Mouse (Mus musculus): ENCODE results near the gene Hmcn1. TPM values are rescaled to one million over a fixed set of nuclear protein-coding genes. Genes with fewer than 3 reads are reported as not detected.

Gene Hmcn1
- polyA plus RNA-seq, 1 experiment from 2014 or later: 2.0 TPM

- Histone ChIP-seq H3K27me3 (ENCODE audit: control insufficient read depth, insufficient read depth, low read depth, low read length) (no peaks in the 10 kb centered on the region), H3K9me3 (replicated peaks; ENCODE audit: control insufficient read depth, low read length, poor library complexity, severe bottlenecking) (no peaks in the 10 kb centered on the region), H3K4me2 (ENCODE audit: low read length) (no peak overlapping the region), H3K27ac (ENCODE audit: low read length) (no peak overlapping the region), H3K36me3 (ENCODE audit: control insufficient read depth, insufficient read depth, low read length) (no peaks in the 10 kb centered on the region), H3K4me1 (ENCODE audit: control insufficient read depth, insufficient read depth, low read length) (0 out of 2 replicates have a peak, but pooled peaks cover 4% of the 10 kb centered on the region), H3K4me3 (ENCODE audit: low read depth, low read length) (no peak overlapping the region), H3K9ac (ENCODE audit: low read depth, low read length) (no peak overlapping the region)
- 92% methylated on average over 2 of the region's 2 CpGs for WGBS
- no peak for ATAC-seq
Measured at GRCm38 (mm10) chr1:150584477-150584876, 408.8 kb downstream of the Hmcn1 start.

DNA sequence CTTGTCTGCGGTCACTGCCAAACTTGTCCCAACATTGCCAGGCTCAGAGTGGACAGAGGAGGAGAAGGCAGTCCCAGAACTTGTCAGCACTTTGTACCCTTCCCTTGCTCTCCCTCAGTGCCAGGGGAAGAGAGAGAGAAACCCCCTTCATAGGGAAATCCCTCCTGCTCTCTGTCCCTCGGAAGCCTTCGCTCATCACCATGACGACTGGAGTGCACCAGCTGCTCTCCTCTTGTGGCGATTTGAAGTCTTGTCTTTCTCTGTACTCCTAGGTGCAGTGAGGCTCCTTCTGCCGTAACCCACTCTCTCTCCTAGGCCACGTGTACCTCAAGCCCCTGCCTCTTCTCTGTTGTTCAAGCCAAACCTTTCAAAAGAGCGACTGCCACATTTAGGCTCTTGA, 409.5 kb downstream of the Hmcn1 start:
- WGBS: 25% methylated on average over 8 of the region's 8 CpGs
- ATAC-seq: peak; percentile 60; the same call in 1 of the 2 replicates
- Histone ChIP-seq H3K9ac (ENCODE audit: low read depth, low read length) (no peak overlapping the region), H3K4me2 (ENCODE audit: low read length) (no peak overlapping the region), H3K27ac (ENCODE audit: low read length) (no peak overlapping the region), H3K4me3 (ENCODE audit: low read depth, low read length) (no peak overlapping the region), H3K36me3 (ENCODE audit: control insufficient read depth, insufficient read depth, low read length) (no peaks in the 10 kb centered on the region), H3K27me3 (ENCODE audit: control insufficient read depth, insufficient read depth, low read depth, low read length) (no peaks in the 10 kb centered on the region), H3K9me3 (replicated peaks; ENCODE audit: control insufficient read depth, low read length, poor library complexity, severe bottlenecking) (no peaks in the 10 kb centered on the region), H3K4me1 (ENCODE audit: control insufficient read depth, insufficient read depth, low read length) (0 out of 2 replicates have a peak, but pooled peaks cover 4% of the 10 kb centered on the region)

DNA sequence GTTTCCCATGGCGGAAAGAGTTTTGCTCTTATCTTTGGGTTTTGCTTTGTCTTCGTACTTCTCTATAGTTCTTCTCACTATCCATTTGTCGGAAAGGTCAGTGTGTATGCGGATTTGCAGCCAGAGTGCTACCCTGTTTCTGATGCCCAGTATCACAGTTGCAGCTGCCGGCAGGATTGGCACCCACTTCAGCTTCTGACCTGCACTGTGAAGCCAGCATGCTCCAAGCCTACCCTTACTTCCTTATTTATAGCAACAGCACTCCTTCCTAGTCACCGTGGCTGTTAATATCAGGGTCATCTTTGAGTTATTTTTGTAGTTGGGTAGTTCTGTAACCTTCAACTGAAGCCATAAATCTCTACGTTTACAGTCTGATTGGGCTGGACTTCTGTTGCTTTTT, 412.7 kb downstream of the Hmcn1 start:
- H3K27ac ChIP-seq (ENCODE audit: low read length): no peak overlapping the region

GRCm38 (mm10) chr1:150573407-150573806, 419.8 kb downstream of the Hmcn1 start:
- Histone ChIP-seq H3K27ac (ENCODE audit: low read length) (no peak overlapping the region), H3K9ac (ENCODE audit: low read depth, low read length) (no peak overlapping the region), H3K27me3 (ENCODE audit: control insufficient read depth, insufficient read depth, low read depth, low read length) (no peaks in the 10 kb centered on the region; the same call in 1 of the 2 replicates), H3K4me3 (ENCODE audit: low read depth, low read length) (no peak overlapping the region), H3K9me3 (replicated peaks; ENCODE audit: control insufficient read depth, low read length, poor library complexity, severe bottlenecking) (no peaks in the 10 kb centered on the region), H3K4me2 (ENCODE audit: low read length) (no peak overlapping the region), H3K4me1 (ENCODE audit: control insufficient read depth, insufficient read depth, low read length) (no peaks in the 10 kb centered on the region), H3K36me3 (ENCODE audit: control insufficient read depth, insufficient read depth, low read length) (no peaks in the 10 kb centered on the region)
- ATAC-seq: no peak
- 96% methylated on average over 8 of the region's 8 CpGs for WGBS

More for the DNA sequence above, 412.7 kb downstream of the Hmcn1 start:
- H3K9me3 ChIP-seq (replicated peaks; ENCODE audit: control insufficient read depth, low read length, poor library complexity, severe bottlenecking): no peaks in the 10 kb centered on the region
- H3K27me3 ChIP-seq (ENCODE audit: control insufficient read depth, insufficient read depth, low read depth, low read length): no peaks in the 10 kb centered on the region; the same call in 1 of the 2 replicates
- no peak overlapping the region for H3K4me2 ChIP-seq (ENCODE audit: low read length)
- no peak overlapping the region for H3K4me3 ChIP-seq (ENCODE audit: low read depth, low read length)
- H3K36me3 ChIP-seq (ENCODE audit: control insufficient read depth, insufficient read depth, low read length): no peaks in the 10 kb centered on the region
- WGBS: 91% methylated on average over 7 of the region's 7 CpGs
- no peak overlapping the region for H3K9ac ChIP-seq (ENCODE audit: low read depth, low read length)
- no peak for ATAC-seq
- H3K4me1 ChIP-seq (ENCODE audit: control insufficient read depth, insufficient read depth, low read length): 0 out of 2 replicates have a peak, but pooled peaks cover 4% of the 10 kb centered on the region

DNA sequence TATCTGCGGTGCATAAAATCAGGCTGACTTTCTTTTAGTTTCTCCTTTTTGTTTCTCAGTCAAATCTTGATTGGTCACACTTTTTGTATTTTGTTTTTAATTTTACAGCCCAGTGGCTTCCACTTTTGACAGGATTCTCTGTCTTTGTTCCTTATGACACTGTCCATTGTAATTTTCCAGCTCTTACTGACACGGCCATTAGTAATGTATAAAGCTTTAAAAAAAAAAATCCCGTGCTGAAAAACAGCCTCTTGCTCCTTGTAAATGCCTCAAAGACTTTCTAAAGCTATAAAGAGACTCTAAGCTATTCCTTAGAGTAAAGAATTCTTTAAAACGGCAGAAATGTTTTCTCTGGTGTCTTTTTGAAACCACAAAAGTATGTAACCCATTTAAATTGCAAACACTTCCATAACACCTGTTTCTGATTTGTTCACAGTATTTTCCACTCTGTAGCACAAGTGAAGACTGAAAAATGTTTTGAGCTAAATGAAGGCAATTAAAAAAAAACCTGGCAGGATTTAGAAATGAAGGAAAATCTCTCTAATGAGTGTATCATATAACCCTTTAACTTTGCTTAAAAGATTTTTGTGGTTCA, 422.6 kb downstream of the Hmcn1 start:
- H3K27me3 ChIP-seq (ENCODE audit: control insufficient read depth, insufficient read depth, low read depth, low read length): no peaks in the 10 kb centered on the region; the same call in 1 of the 2 replicates
- H3K36me3 ChIP-seq (ENCODE audit: control insufficient read depth, insufficient read depth, low read length): no peaks in the 10 kb centered on the region
- no peak for ATAC-seq
- H3K9ac ChIP-seq (ENCODE audit: low read depth, low read length): no peak overlapping the region
- H3K9me3 ChIP-seq (replicated peaks; ENCODE audit: control insufficient read depth, low read length, poor library complexity, severe bottlenecking): no peaks in the 10 kb centered on the region
- no peak overlapping the region for H3K27ac ChIP-seq (ENCODE audit: low read length)
- H3K4me1 ChIP-seq (ENCODE audit: control insufficient read depth, insufficient read depth, low read length): no peaks in the 10 kb centered on the region
- no peak overlapping the region for H3K4me3 ChIP-seq (ENCODE audit: low read depth, low read length)
- 7% methylated on average over 4 of the region's 4 CpGs for WGBS
- H3K4me2 ChIP-seq (ENCODE audit: low read length): no peak overlapping the region

DNA sequence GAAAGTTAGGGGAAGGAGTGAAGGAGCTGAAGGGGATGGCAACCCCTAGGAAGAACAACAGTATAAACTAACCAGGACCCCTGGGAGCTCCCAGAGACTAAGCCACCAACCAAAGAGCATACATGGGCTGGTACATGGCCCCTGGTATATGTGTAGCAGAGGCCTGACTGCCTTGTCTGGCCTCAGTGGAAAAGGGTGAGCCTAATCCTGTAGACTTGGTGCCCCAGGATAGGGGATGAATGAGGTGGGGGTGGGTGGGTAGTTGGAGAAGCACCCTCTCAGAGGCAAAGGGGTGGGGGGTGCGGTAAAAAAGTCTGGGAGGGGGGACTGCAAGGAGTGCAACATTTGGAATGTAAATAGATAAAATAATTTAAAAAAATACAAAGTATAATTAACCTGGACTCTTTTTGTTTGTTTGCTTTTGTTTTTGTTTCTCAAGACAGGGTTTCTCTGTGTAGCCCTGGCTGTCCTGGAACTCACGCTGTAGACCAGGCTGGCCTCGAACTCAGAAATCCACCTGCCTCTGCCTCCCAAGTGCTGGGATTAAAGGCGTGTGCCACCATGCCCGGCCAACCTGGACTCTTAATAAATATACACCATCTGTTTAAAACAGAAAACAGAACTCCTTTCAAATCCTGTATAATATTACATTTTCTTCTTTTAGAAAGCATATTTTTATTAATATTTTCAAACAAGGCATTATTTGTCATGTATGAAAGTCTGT, 423.3 kb downstream of the Hmcn1 start:
- Histone ChIP-seq H3K4me3 (ENCODE audit: low read depth, low read length) (no peak overlapping the region), H3K4me1 (ENCODE audit: control insufficient read depth, insufficient read depth, low read length) (no peaks in the 10 kb centered on the region), H3K9ac (ENCODE audit: low read depth, low read length) (no peak overlapping the region), H3K9me3 (replicated peaks; ENCODE audit: control insufficient read depth, low read length, poor library complexity, severe bottlenecking) (no peaks in the 10 kb centered on the region), H3K4me2 (ENCODE audit: low read length) (no peak overlapping the region), H3K27ac (ENCODE audit: low read length) (no peak overlapping the region), H3K27me3 (ENCODE audit: control insufficient read depth, insufficient read depth, low read depth, low read length) (no peaks in the 10 kb centered on the region), H3K36me3 (ENCODE audit: control insufficient read depth, insufficient read depth, low read length) (no peaks in the 10 kb centered on the region)
- WGBS: 62% methylated on average over 5 of the region's 5 CpGs
- no peak for ATAC-seq

- Histone ChIP-seq H3K27ac (ENCODE audit: low read length) (no peak overlapping the region), H3K36me3 (ENCODE audit: control insufficient read depth, insufficient read depth, low read length) (no peaks in the 10 kb centered on the region), H3K27me3 (ENCODE audit: control insufficient read depth, insufficient read depth, low read depth, low read length) (no peaks in the 10 kb centered on the region), H3K4me3 (ENCODE audit: low read depth, low read length) (no peak overlapping the region), H3K9ac (ENCODE audit: low read depth, low read length) (no peak overlapping the region), H3K4me1 (ENCODE audit: control insufficient read depth, insufficient read depth, low read length) (no peaks in the 10 kb centered on the region), H3K9me3 (replicated peaks; ENCODE audit: control insufficient read depth, low read length, poor library complexity, severe bottlenecking) (no peaks in the 10 kb centered on the region), H3K4me2 (ENCODE audit: low read length) (no peak overlapping the region)
- WGBS: 69% methylated on average over 4 of the region's 4 CpGs
- ATAC-seq: no peak
Measured at GRCm38 (mm10) chr1:150566287-150566686, 426.9 kb downstream of the Hmcn1 start.

DNA sequence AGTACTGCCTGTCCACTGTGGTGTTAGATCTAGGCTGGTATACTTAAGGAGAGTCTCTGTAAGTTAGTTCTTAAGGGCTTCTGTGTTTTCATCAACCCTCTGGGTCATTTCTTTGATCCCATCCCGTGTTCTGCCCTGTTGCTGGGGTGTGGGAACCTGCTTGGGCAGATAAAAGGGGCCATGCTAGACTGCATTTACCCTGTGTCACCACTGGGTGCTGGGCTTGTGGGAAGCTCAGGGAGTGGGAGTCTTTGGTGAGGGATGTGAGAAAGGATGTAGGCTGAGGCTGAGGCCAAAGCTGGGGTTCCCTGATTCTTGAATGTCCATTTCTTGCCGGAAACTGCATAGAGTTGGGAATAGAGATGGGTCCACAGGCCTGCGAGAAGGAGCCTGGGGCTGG, 436.6 kb downstream of the Hmcn1 start:
- WGBS: 78% methylated on average over 3 of the region's 3 CpGs
- Histone ChIP-seq H3K36me3 (ENCODE audit: control insufficient read depth, insufficient read depth, low read length) (no peaks in the 10 kb centered on the region), H3K4me1 (ENCODE audit: control insufficient read depth, insufficient read depth, low read length) (no peaks in the 10 kb centered on the region), H3K4me3 (ENCODE audit: low read depth, low read length) (no peak overlapping the region), H3K9me3 (replicated peaks; ENCODE audit: control insufficient read depth, low read length, poor library complexity, severe bottlenecking) (no peaks in the 10 kb centered on the region), H3K27me3 (ENCODE audit: control insufficient read depth, insufficient read depth, low read depth, low read length) (no peaks in the 10 kb centered on the region), H3K27ac (ENCODE audit: low read length) (no peak overlapping the region), H3K4me2 (ENCODE audit: low read length) (no peak overlapping the region), H3K9ac (ENCODE audit: low read depth, low read length) (no peak overlapping the region)
- no peak for ATAC-seq

DNA sequence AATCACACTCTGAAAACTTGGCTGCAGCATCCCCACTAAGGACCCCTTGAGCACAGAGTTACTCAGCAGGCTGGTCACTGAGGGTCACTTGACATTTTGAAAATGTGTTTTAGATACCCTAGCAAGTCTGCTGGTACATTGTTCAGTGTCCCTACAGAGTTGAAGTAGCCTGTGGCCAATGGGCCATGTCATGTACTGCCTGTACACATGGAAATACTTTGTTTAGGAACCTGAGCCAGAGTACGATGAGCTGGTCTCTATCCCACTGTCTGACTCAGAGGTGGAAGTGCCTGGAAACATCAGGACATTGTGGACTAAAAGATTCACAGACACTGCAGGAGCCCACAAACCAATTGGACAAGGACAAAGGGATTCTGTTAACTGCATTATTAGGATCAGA, 441.8 kb downstream of the Hmcn1 start:
- Histone ChIP-seq H3K4me3 (ENCODE audit: low read depth, low read length) (no peak overlapping the region), H3K4me2 (ENCODE audit: low read length) (no peak overlapping the region), H3K27ac (ENCODE audit: low read length) (no peak overlapping the region), H3K27me3 (ENCODE audit: control insufficient read depth, insufficient read depth, low read depth, low read length) (no peaks in the 10 kb centered on the region), H3K9me3 (replicated peaks; ENCODE audit: control insufficient read depth, low read length, poor library complexity, severe bottlenecking) (0 out of 2 replicates have a peak, but pooled peaks cover 2% of the 10 kb centered on the region), H3K9ac (ENCODE audit: low read depth, low read length) (no peak overlapping the region), H3K36me3 (ENCODE audit: control insufficient read depth, insufficient read depth, low read length) (no peaks in the 10 kb centered on the region), H3K4me1 (ENCODE audit: control insufficient read depth, insufficient read depth, low read length) (no peaks in the 10 kb centered on the region)
- no peak for ATAC-seq
- 89% methylated on average over 1 of the region's 1 CpGs for WGBS

All from midbrain, embryonic 16.5 days (tissue).